Mouse (Mus musculus): ENCODE results near the gene Defa17. TPM values are rescaled to one million over a fixed set of nuclear protein-coding genes. Genes with fewer than 3 reads are reported as not detected.
"Not testable (repeated sequence)": the region's sequence is repeated elsewhere in the genome, so short reads cannot be mapped to it uniquely, and the experiment has no call there.

The Defa17 gene
- not detected in 2 replicates for total RNA-seq (2014; fragmentation: Nextera tagmentation)
- not detected in 2 replicates for total RNA-seq (2017)

DNA sequence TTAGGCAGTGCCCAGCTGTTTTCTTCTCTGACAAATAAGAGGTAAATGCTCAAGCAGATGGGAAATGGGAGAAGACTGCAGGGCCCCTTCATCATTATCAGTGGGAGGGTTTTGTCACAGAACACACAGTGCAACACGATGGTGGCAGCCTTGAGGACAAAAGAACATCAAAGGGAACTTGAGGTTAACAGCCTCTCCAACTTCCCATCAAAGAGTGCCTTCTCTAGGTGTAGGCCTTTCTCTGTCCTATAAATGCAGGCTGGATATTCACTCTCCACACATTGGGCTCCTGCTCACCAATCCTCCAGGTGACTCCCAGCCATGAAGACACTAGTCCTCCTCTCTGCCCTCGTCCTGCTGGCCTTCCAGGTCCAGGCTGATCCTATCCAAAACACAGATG is at the start of gene Defa17:
Defa17 (plus strand) TSS at position 301 of the 400 bp plus-strand sequence.
- not testable (repeated sequence) for ATAC-seq (replicated peaks; ENCODE audit: low FRiP score, low TSS enrichment, poor library complexity, severe bottlenecking)

DNA sequence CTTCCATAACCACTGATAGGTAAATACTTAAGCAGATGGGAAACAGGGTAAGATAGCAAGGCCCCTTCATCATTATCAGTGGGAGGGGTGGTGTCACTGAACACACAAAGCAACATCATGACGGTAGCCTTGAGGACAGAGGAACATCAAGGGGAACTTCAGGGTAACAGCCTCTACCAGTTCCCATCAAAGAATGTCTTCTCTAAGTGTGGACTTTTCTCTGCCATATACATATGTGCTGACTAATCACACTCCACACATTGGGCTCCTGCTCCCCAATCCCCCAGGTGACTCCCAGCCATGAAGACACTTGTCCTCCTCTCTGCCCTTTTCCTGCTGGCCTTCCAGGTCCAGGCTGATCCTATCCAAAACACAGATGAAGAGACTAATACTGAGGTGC is 37.7 kb upstream of the Defa17 start, which contains the start of gene Defa26:
Defa26 (plus strand) TSS at position 301 of the 400 bp plus-strand sequence.
- not testable (repeated sequence) for ATAC-seq (replicated peaks; ENCODE audit: low FRiP score, low TSS enrichment, poor library complexity, severe bottlenecking)

DNA sequence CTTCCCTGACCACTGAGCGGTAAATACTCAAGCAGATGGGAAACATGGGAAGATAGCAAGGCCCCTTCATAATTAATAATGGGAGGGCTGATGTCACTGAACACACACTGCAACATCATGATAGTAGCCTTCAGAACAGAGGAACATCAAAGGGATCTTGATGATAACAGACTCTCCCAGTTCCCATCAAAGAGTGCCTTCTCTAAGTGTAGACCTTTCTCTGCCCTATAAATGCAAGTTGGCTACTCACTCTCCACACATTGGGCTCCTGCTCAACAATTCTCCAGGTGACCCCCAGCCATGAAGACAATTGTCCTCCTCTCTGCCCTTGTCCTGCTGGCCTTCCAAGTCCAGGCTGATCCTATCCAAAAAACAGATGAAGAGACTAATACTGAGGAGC is 9.9 kb downstream of the Defa17 start, which contains the start of gene Defa34:
Defa34 (plus strand) TSS at position 301 of the 400 bp plus-strand sequence.
- ATAC-seq (replicated peaks; ENCODE audit: low FRiP score, low TSS enrichment, poor library complexity, severe bottlenecking): not testable (repeated sequence)

DNA sequence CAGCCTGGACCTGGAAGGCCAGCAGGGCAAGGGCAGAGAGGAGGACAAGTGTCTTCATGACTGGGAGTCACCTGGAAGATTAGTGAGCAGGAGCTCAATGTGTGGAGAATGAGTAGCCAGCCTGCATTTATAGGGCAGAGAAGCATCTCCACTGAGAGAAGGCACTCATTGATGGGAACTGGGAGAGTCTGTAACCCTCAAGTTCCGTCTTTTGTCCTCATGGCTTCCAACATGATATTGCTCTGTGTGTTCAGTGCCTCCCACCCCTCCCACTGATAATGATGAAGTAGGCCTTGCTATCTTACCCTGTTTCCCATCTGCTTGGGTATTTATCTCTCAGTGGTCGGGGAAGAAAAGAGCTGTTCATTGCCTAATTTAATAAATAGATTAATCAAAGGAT is 48.0 kb downstream of the Defa17 start, which contains the start of gene AY761184:
AY761184 (minus strand) TSS at position 101 of the 400 bp plus-strand sequence.
- ATAC-seq (replicated peaks; ENCODE audit: low FRiP score, low TSS enrichment, poor library complexity, severe bottlenecking): not testable (repeated sequence)

Other genes with a start within 250 kb of the Defa17 start
- not detected in 2 replicates for gene Defa36, start 228.4 kb upstream of the Defa17 start, total RNA-seq (2014; fragmentation: Nextera tagmentation)
- not detected in 2 replicates for gene Defa36, start 228.4 kb upstream of the Defa17 start, total RNA-seq (2017)
- not detected in 2 replicates for gene Gm7849, start 199.2 kb upstream of the Defa17 start, total RNA-seq (2014; fragmentation: Nextera tagmentation)
- not detected in 2 replicates for gene Gm7849, start 199.2 kb upstream of the Defa17 start, total RNA-seq (2017)
- not detected in 2 replicates for gene Defa20, start 146.5 kb upstream of the Defa17 start, total RNA-seq (2014; fragmentation: Nextera tagmentation)
- not detected in 2 replicates for gene Defa20, start 146.5 kb upstream of the Defa17 start, total RNA-seq (2017)
- gene Defa32, start 126.7 kb upstream of the Defa17 start, total RNA-seq (2014; fragmentation: Nextera tagmentation): not detected in 2 replicates
- gene Defa32, start 126.7 kb upstream of the Defa17 start, total RNA-seq (2017): not detected in 2 replicates
- not detected in 2 replicates for gene Defa37, start 90.4 kb upstream of the Defa17 start, total RNA-seq (2014; fragmentation: Nextera tagmentation)
- not detected in 2 replicates for gene Defa37, start 90.4 kb upstream of the Defa17 start, total RNA-seq (2017)
- gene Defa28, start 72.8 kb upstream of the Defa17 start, total RNA-seq (2014; fragmentation: Nextera tagmentation): not detected in 2 replicates
- not detected in 2 replicates for gene Defa28, start 72.8 kb upstream of the Defa17 start, total RNA-seq (2017)
- not detected in 2 replicates for gene Gm7861, start 61.3 kb upstream of the Defa17 start, total RNA-seq (2014; fragmentation: Nextera tagmentation)
- not detected in 2 replicates for gene Gm7861, start 61.3 kb upstream of the Defa17 start, total RNA-seq (2017)
- not detected in 2 replicates for gene Defa26, start 37.6 kb upstream of the Defa17 start, total RNA-seq (2014; fragmentation: Nextera tagmentation)
- not detected in 2 replicates for gene Defa26, start 37.6 kb upstream of the Defa17 start, total RNA-seq (2017)
- not detected in 2 replicates for gene Defa34, start 10.0 kb downstream of the Defa17 start, total RNA-seq (2014; fragmentation: Nextera tagmentation)
- not detected in 2 replicates for gene Defa34, start 10.0 kb downstream of the Defa17 start, total RNA-seq (2017)
- gene AY761184, start 47.9 kb downstream of the Defa17 start, total RNA-seq (2014; fragmentation: Nextera tagmentation): not detected in 2 replicates
- not detected in 2 replicates for gene AY761184, start 47.9 kb downstream of the Defa17 start, total RNA-seq (2017)
- not detected in 2 replicates for gene Defa24, start 78.7 kb downstream of the Defa17 start, total RNA-seq (2014; fragmentation: Nextera tagmentation)
- not detected in 2 replicates for gene Defa24, start 78.7 kb downstream of the Defa17 start, total RNA-seq (2017)
- not detected in 2 replicates for gene Defb50, start 167.8 kb downstream of the Defa17 start, total RNA-seq (2014; fragmentation: Nextera tagmentation)
- not detected in 2 replicates for gene Defb50, start 167.8 kb downstream of the Defa17 start, total RNA-seq (2017)
- not detected in 2 replicates for gene Defb2, start 184.1 kb downstream of the Defa17 start, total RNA-seq (2014; fragmentation: Nextera tagmentation)
- not detected in 2 replicates for gene Defb2, start 184.1 kb downstream of the Defa17 start, total RNA-seq (2017)
- not detected in 2 replicates for gene Defb10, start 203.1 kb downstream of the Defa17 start, total RNA-seq (2014; fragmentation: Nextera tagmentation)
- gene Defb10, start 203.1 kb downstream of the Defa17 start, total RNA-seq (2017): not detected in 2 replicates
- not detected in 2 replicates for gene Defb9, start 229.6 kb downstream of the Defa17 start, total RNA-seq (2014; fragmentation: Nextera tagmentation)
- gene Defb9, start 229.6 kb downstream of the Defa17 start, total RNA-seq (2017): not detected in 2 replicates